9 mouse cellular contexts compared by ENCODE assay signal in genomic region chr10:19167641-19168271, GRCm38 (mm10).
DNase-seq lines count a peak whose midpoint lies in the region; ATAC-seq and TF ChIP-seq lines count a peak whose summit lies in the region.
"Had no signal": no experiment of that assay in that cellular context is flagged by ENCODE, and none has a peak within 500 bp of the region (broad histone marks: within the 10 kb centered on the region; RNA-seq: fewer than 3 reads in every experiment).

No protein-coding gene starts in this region.

- no peaks in the 10 kb centered on the region for H3K36me3 ChIP-seq in hindbrain, embryonic 11.5 days (ENCODE audit: control insufficient read depth, insufficient read depth, low read length)
- H3K36me3 ChIP-seq in hindbrain, postnatal 0 days (ENCODE audit: insufficient read depth, low read length): no peaks in the 10 kb centered on the region
- H3K36me3 ChIP-seq in embryonic facial prominence, embryonic 15.5 days: no peaks in the 10 kb centered on the region
- H3K36me3 ChIP-seq in intestine, embryonic 16.5 days (ENCODE audit: control insufficient read depth, insufficient read depth, low read length): no peaks in the 10 kb centered on the region
- H3K36me3 ChIP-seq: liver, embryonic 15.5 days had no signal

- no peak overlapping the region for H3K9ac ChIP-seq in hindbrain, embryonic 11.5 days (ENCODE audit: low read depth, low read length)
- no peak overlapping the region for H3K9ac ChIP-seq in hindbrain, postnatal 0 days (replicated peaks; ENCODE audit: low read length)
- no peak overlapping the region for H3K9ac ChIP-seq in embryonic facial prominence, embryonic 15.5 days
- no peak overlapping the region for H3K9ac ChIP-seq in intestine, embryonic 16.5 days (ENCODE audit: low read depth, low read length)
- H3K9ac ChIP-seq: liver, embryonic 15.5 days had no signal

- no peaks in the 10 kb centered on the region for H3K9me3 ChIP-seq in hindbrain, embryonic 11.5 days (ENCODE audit: control insufficient read depth, low read length)
- H3K9me3 ChIP-seq in hindbrain, postnatal 0 days (ENCODE audit: low read length): no peaks in the 10 kb centered on the region
- no peaks in the 10 kb centered on the region for H3K9me3 ChIP-seq in embryonic facial prominence, embryonic 15.5 days (replicated peaks)
- no peaks in the 10 kb centered on the region for H3K9me3 ChIP-seq in intestine, embryonic 16.5 days (ENCODE audit: control insufficient read depth, low read length)
- H3K9me3 ChIP-seq: liver, embryonic 15.5 days had no signal

- no peak overlapping the region for H3K4me2 ChIP-seq in hindbrain, embryonic 11.5 days (replicated peaks; ENCODE audit: low read depth, low read length)
- no peak overlapping the region for H3K4me2 ChIP-seq in hindbrain, postnatal 0 days (ENCODE audit: low read depth, low read length)
- no peak overlapping the region for H3K4me2 ChIP-seq in embryonic facial prominence, embryonic 15.5 days (replicated peaks)
- H3K4me2 ChIP-seq in intestine, embryonic 16.5 days (ENCODE audit: low read depth, low read length): no peak overlapping the region
- H3K4me2 ChIP-seq: liver, embryonic 15.5 days had no signal

- 28% methylated on average over 8 of the region's 8 CpGs for WGBS in hindbrain, embryonic 11.5 days
- 26% methylated on average over 8 of the region's 8 CpGs for WGBS in hindbrain, postnatal 0 days
- WGBS in embryonic facial prominence, embryonic 15.5 days: 26% methylated on average over 8 of the region's 8 CpGs
- WGBS in intestine, embryonic 16.5 days: 35% methylated on average over 8 of the region's 8 CpGs

- peak; percentile 39 for DNase-seq in hindbrain, embryonic 11.5 days (ENCODE audit: low spot score)
- DNase-seq in hindbrain, postnatal 0 days (ENCODE audit: low spot score): no peak
- peak; percentile 29 for DNase-seq in yolk sac, embryonic 10.5 days (ENCODE audit: low spot score)
- no peak for DNase-seq in adrenal gland, adult 18-20 months (ENCODE audit: low spot score in 2 of 2)
- no peak for DNase-seq in frontal cortex, postnatal 36 days (ENCODE audit: low spot score in 2 of 2)

- no peak overlapping the region for H3K4me3 ChIP-seq in hindbrain, embryonic 11.5 days (ENCODE audit: low read depth, low read length)
- H3K4me3 ChIP-seq in hindbrain, postnatal 0 days (ENCODE audit: low read length): no peak overlapping the region
- H3K4me3 ChIP-seq in embryonic facial prominence, embryonic 15.5 days (replicated peaks): no peak overlapping the region
- H3K4me3 ChIP-seq in intestine, embryonic 16.5 days (ENCODE audit: low read length): no peak overlapping the region
- H3K4me3 ChIP-seq: liver, embryonic 15.5 days had no signal

- no peaks in the 10 kb centered on the region for H3K27me3 ChIP-seq in hindbrain, embryonic 11.5 days (ENCODE audit: control insufficient read depth, insufficient read depth, low read length)
- no peaks in the 10 kb centered on the region for H3K27me3 ChIP-seq in hindbrain, postnatal 0 days (ENCODE audit: insufficient read depth, low read length)
- H3K27me3 ChIP-seq in embryonic facial prominence, embryonic 15.5 days: no peaks in the 10 kb centered on the region
- H3K27me3 ChIP-seq in intestine, embryonic 16.5 days (replicated peaks; ENCODE audit: control insufficient read depth, insufficient read depth, low read length): no peaks in the 10 kb centered on the region
- H3K27me3 ChIP-seq: liver, embryonic 15.5 days had no signal

- H3K4me1 ChIP-seq in hindbrain, embryonic 11.5 days (replicated peaks; ENCODE audit: control insufficient read depth, insufficient read depth, low read length): no peaks in the 10 kb centered on the region
- no peaks in the 10 kb centered on the region for H3K4me1 ChIP-seq in hindbrain, postnatal 0 days (ENCODE audit: insufficient read depth, low read length)
- H3K4me1 ChIP-seq in embryonic facial prominence, embryonic 15.5 days: peaks cover 10% of the 10 kb centered on the region
- peaks cover 6% of the 10 kb centered on the region; the same call in 1 of the 2 replicates for H3K4me1 ChIP-seq in intestine, embryonic 16.5 days (ENCODE audit: control insufficient read depth, insufficient read depth, low read length)

- peak; percentile 83 for ATAC-seq in hindbrain, embryonic 11.5 days (ENCODE audit: low FRiP score)
- ATAC-seq in hindbrain, postnatal 0 days: no peak
- ATAC-seq in embryonic facial prominence, embryonic 15.5 days (ENCODE audit: insufficient number of reproducible peaks, low FRiP score, low TSS enrichment, low read depth): peak; percentile 70; the same call in 1 of the 2 replicates
- ATAC-seq in intestine, embryonic 16.5 days: peak; percentile 68
- peak; percentile 73 for ATAC-seq in megakaryocyte-erythroid progenitor cell, adult 5-6 weeks (replicated peaks; ENCODE audit: low FRiP score, low TSS enrichment, poor library complexity, severe bottlenecking)

- TF ChIP-seq CTCF in hindbrain, postnatal 0 days (IDR thresholded peaks at IDR 0.05; ENCODE audit: low read depth): no peak

- 0 out of 2 replicates have a peak overlapping the region, but pooled peaks have one; percentile 47 for H3K27ac ChIP-seq in hindbrain, embryonic 11.5 days (ENCODE audit: low read depth, low read length)
- no peak overlapping the region for H3K27ac ChIP-seq in hindbrain, postnatal 0 days
- H3K27ac ChIP-seq in embryonic facial prominence, embryonic 15.5 days (replicated peaks): peak overlapping the region; percentile 18; the same call in 1 of the 2 replicates
- no peak overlapping the region; the same call in 1 of the 2 replicates for H3K27ac ChIP-seq in intestine, embryonic 16.5 days (ENCODE audit: low read length)
- H3K27ac ChIP-seq: liver, embryonic 15.5 days had no signal

Comparison
In these comparisons a context has a peak if more than half of its experiments do, and no peak if none do; other contexts are left out.
1. DNase-seq: peak in hindbrain, embryonic 11.5 days (single experiment) and yolk sac, embryonic 10.5 days (single experiment); none in hindbrain, postnatal 0 days (single experiment), adrenal gland, adult 18-20 months (0 of 2) and frontal cortex, postnatal 36 days (0 of 2).
2. H3K27ac ChIP-seq: peak in hindbrain, embryonic 11.5 days (single experiment) and embryonic facial prominence, embryonic 15.5 days (single experiment); none in hindbrain, postnatal 0 days (single experiment) and intestine, embryonic 16.5 days (single experiment).